Mouse (Mus musculus) CD4-positive, CD25-positive, alpha-beta regulatory T cell, adult 2 months (primary cell): ENCODE results near the gene Hist1h3f.
"Not testable (repeated sequence)": the region's sequence is repeated elsewhere in the genome, so short reads cannot be mapped to it uniquely, and the experiment has no call there.

ENCODE experiments used
- DNase-seq: peaks from one replicate; pipeline ENCODE4 v3.0.0-alpha.2; 2012; ENCODE audit warnings: low read depth, low spot score

The Hist1h3f gene

DNA sequence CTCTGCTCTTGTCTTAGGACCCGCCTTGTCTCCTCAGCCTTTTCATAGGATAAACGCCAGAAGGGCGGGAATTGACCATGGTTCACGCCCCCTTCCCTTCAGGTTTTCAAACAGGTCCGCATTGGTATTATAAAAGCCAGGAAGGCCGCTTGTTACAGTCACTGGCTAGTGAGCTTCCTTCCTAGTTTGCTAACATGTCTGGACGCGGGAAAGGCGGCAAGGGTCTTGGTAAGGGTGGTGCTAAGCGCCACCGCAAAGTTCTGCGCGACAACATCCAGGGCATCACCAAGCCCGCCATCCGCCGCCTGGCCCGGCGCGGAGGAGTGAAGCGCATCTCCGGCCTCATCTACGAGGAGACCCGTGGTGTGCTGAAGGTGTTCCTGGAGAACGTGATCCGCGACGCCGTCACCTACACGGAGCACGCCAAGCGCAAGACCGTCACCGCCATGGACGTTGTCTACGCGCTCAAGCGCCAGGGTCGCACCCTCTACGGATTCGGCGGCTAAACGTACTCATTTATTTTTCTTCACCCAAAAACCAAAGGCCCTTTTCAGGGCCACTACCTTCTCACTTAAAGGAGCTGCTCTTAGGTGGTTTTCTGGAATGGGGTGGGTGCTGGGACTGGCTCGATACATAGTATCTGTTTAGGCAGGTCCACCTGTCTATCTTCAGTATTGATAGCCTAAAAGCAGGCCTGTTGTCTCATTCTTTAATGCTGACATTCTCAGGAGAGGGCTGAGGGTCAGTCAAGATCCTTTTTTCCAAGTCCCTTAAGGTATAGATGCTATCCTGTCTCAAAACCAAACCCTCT, 37.8 kb downstream of the Hist1h3f start, which contains the start of gene Hist1h4d:
Gene Hist1h4d (plus strand): TSS at position 191 of the 811 bp plus-strand sequence.
- peak; percentile 93 for DNase-seq

DNA sequence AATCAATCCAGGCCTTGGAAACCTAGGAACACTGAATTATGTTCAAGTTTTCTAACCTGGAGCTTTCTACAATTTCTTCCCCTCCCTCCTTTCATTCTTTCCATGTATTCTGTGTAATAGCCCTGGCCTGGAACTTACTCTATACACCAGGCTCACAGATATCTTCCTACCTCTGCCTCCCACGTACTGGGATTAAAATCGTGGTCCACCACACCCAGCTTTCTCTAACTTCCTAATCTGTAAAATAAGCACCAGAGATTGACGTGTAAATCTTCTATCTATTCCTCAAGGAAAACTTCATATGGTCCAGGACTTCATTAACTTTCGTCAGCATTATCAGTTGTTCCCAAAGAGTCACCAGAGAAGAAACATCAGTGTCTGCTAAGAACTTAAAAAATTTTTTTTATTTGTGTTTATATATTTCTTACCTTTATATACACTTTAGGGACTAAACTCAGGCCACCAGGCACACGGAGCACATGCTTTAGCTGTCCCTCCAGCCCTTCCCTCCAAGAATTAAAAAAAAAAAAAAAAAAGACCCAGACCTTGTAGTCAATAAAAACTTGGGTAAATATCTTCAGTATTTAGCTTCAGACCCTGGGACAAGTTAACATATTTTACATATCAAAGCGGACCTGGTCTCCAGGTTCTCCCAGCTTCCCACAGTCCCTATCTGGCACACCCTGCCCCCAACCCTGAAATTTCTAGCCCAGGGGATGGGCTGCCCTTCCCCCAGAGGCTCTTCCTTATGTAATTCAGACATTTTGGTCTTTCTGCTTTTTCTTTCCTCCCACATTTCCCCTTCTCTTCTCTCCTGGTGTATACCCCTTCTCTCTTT, 38.6 kb downstream of the Hist1h3f start:
- DNase-seq: no peak

DNA sequence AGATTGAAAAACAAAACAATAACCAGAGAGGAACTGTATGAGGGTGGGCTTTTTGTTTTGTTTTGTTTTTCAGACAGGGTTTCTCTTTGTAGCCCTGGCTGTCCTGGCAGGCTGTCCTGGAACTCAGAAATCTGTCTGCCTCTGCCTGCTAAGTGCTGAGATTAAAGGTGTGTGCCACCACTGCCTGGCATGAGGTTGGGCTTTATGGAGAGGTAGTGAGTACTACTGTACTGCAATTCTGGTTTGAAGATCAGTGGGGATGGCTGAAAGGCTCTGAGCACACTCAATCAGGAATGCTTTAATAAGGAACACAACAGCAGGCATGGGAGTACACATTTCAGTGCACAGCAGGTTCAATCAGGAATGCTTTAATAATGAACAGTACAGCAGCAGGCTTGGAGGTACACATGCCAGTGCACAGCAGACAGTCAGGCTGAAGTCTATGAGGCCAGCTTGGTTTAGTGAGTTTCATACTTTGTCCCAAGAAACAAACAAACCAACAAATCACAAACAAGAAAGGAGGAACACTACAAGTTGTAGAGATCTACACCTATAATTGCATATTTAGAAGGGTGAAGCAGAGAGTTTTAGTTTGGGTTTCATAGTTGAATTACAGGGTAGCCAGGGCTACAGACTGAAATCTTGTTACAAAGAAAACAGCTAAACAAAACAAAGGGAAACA, 39.7 kb downstream of the Hist1h3f start:
- no peak for DNase-seq

DNA sequence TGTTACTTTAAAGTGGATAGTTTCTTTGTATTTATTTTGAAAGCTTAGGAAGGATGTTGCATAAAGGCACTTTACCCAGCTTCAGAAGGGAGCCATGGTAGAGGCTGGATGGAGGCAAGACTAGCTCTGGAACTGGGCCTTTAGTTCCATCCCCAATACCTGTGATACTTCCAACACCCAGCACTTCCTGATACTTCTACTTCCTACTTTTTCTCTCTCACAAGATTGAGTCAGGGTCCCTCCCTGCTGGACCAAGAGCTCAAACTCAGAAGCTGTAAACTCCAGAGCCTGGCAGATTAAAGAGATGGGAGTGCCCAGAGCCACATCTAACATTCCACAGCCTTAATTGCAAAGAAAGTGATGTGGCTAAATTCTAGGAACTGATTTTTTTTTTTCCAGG, 40.5 kb downstream of the Hist1h3f start:
- no peak for DNase-seq

DNA sequence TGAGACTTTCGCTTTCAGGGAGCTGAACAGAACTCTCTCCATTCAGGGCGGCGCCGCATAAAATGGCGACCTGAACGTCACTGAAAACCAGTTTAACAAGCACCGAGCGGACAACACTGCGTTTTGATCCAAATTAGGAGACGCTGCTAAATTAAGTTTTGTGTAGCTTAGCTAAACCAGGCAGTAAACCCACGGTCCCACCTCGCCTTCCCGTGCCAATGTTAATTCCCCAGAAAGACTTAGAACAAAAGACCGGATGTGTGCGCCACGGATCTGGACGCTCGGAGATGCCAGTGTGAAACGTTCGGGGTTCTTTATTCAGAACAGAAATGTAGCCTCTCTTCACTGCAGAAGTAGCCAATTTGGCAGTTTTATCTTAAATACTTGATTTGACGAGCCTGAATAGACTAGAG, 41.2 kb downstream of the Hist1h3f start:
- peak; percentile 84 for DNase-seq

DNA sequence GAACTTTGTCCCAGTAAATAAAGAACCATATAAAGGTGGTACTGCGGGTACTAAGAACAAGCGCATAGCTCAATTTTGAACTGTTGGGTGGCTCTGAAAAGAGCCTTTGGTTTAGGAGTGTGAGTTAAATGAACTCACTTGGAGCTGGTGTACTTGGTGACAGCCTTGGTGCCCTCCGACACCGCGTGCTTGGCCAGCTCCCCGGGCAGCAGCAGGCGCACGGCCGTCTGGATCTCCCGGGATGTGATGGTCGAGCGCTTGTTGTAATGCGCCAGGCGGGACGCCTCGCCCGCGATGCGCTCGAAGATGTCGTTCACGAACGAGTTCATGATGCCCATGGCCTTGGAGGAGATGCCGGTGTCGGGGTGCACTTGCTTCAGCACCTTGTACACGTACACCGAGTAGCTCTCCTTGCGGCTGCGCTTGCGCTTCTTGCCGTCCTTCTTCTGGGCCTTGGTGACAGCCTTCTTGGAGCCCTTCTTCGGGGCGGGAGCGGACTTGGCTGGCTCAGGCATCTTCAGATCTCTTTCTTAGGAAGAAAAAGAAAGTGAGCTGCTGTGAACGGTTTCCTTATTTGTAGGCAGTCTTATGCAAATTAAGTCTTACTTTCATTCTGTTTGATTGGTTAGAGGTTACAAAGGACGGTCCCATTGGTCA, 41.7 kb downstream of the Hist1h3f start:
- peak; percentile 88 for DNase-seq

DNA sequence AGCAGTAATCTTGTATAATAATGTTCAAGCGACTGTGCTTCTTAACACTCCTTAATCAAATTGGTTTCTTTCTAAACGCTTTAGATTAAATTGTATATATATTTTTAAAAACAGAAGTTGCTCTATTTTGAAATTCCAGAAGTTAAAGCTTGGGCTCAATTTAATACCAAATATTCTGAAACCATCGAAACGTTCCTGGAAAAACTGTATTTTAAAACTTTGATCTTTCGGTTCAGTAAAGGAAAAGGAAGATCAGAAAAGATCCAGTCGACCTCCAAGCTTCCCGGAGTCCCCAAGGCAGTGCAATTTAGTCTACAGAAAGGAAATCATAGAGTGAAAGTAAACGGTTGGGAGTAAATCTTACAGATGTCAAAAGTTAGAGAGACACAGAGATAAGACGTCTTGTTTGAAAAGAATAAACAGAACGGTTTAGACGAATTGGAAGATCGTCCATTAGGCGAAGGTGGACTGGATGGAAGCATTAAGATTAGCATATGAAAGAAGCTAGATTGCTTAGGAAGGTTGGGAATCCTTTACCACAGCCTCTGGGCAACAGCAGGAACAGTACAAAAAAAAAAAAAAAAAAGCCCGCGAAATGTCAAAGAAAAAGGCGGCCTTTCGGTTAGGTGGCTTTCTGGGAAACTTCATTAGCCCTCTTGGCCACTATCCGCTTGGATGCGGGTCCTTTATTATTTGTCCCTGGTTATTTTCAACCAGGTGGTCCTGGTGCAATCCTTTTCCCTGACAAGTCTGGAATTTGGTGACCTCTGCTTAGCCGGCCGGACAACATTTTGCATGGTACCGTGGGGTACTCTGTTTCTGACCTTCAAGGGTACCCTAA, 42.5 kb downstream of the Hist1h3f start:
- no peak for DNase-seq

DNA sequence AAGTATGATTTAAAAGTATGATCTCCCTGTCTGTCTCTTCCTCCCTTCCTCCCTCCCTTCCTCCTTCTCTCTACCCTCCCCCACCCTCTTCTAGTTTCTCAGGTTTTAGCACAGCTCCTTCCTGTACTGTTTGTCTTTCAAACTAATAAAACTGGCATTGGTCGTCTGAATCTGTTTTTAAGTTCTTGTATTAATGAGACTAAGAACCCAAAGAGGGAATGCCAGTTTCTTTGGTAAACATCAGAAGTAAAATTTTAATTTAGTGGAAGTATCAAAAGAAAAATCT, 43.0 kb downstream of the Hist1h3f start:
- no peak for DNase-seq

DNA sequence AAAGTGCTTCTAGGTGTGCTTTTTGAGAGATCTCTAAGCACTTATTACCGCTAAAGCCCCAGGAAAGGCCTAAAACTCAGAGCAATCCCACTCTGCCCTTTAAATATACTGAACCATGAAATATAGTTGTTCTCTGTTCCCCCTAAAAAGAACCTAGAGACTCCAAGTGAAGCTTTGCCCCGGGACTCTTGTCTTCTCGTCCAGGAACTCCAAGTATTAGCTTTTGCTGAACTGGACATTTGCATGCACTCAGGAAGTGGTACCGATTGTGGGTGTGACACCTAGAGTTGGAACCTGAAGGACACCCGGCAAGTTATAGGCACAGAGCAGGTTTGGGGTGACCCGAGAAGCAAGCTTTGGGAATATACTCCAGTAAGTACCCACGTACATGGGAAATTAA, 47.4 kb downstream of the Hist1h3f start:
- DNase-seq: no peak

DNA sequence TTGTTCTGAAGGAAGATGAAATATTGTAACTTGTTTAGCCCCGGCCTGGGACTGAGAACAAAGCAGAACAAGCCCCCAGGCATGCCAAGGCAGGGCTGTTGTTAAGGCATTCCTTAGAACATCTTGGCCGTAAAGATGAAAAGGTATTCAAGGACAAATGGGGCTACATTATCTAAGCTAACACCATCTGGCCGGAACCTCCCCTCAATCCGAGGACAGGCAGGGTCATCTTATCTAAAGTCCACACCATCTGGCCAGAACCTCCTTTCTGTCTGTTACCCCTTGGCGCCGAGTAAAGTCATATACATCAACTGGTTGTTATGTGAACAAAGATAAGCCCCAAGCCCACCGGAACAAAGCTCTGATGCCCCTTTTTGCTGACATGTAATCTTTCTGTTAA, 48.0 kb downstream of the Hist1h3f start:
- DNase-seq: not testable (repeated sequence)

DNA sequence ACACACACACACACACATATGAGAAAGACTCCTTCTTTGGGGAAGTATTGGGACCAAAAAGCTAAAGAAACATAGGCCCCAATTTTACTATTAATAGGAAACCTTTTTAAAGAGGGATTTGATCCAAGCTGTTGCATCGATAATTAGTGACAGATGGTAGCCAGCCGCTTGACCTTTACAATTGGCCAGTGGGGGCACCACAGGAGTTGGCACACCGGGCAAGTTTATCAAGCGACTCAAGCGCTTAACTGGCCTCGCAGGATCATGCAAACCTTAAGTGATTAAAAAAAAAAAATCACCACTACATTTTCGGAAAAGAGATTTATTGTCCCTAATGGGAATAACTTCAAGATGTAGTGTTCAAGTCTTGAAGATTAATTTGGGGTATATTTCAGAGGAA, 48.8 kb downstream of the Hist1h3f start:
- no peak for DNase-seq

DNA sequence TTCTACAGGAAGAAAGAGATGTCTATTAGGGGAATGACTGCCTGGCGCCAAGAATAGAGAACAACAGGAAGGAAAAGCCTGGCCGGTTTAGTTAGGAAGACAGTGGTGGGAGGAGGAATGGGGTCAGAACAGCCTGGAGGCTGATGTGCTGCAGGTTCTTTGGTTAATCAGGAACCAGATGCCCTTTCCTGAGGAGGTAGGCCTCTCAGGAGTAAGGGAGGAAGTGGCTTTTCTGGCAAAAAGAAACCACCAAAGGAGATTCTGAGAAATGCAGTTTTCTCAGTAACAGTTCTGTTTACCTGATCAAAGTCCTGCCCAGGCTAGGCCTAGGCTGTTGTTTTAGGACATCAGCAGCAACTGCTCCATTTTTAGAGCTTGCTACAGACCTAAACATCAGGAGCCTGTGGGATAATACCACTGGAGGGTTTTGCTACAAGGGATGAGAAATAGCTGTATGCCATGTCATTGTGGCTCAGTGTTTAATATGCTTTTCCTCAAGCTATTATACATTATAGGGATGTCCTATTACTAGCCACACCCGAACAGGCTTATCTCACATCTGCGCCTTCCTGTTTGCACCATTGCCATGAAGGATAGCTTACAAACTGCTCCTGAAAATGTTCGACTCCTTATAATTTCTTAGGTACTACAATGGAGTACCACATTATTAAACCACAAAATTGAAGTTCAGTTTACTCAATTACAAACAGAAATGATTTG, 49.4 kb downstream of the Hist1h3f start:
- no peak for DNase-seq
